Comparison of ENCODE assay signal across 8 mouse cellular contexts in the genomic region with DNA sequence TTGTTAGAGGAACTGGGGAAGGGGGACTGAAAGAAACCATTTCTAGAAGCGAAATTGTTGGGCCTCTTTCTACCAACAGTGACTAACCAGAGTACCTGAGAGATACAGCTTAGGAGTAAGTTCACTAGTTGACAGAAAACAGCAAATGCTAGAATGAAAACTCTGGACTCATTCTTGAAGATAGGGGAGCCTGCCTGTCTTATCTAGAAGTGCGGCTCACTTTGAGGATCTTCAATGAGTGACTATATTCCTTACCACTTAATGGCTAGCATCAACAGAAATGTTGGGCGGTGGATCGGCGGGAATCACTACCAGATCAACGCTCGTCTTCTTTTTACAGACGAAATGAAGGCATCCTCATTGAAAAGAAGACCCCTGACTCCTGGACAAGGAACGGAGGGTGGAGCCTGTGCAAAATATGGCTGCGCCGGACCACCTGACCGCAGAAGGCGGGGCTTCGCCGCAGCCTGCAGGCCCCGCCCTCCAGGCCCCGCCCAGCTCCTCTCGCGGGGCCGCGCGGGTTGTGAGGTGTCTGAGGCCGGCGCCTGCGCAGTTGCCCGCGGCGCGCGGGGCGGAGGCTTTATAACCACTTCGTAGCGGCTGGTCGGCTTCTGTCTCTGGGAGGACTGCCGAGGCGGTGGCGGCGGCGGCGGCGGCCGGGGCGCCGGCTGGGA. TPM values are rescaled to one million over a fixed set of nuclear protein-coding genes. Genes with fewer than 3 reads are reported as not detected.
DNase-seq lines count a peak whose midpoint lies in the region; ATAC-seq lines count a peak whose summit lies in the region.

No protein-coding gene starts in this region.

- no peaks in the 10 kb centered on the region; the same call in 1 of the 2 replicates for H3K36me3 ChIP-seq in forebrain, embryonic 10.5 days (replicated peaks)
- H3K36me3 ChIP-seq in heart, embryonic 16.5 days (ENCODE audit: control insufficient read depth, insufficient read depth): no peaks in the 10 kb centered on the region
- no peaks in the 10 kb centered on the region for H3K36me3 ChIP-seq in liver, embryonic 15.5 days (replicated peaks)
- H3K36me3 ChIP-seq in neural tube, embryonic 12.5 days: no peaks in the 10 kb centered on the region

- peak; percentile 81 for ATAC-seq in CD4-positive, CD25-positive, alpha-beta regulatory T cell, adult 4 months
- ATAC-seq in heart, embryonic 16.5 days (replicated peaks; ENCODE audit: extremely low read depth, insufficient read depth, low FRiP score): peak; percentile 95
- ATAC-seq in liver, embryonic 15.5 days (ENCODE audit: insufficient read depth): peak; percentile 91
- peak; percentile 94 for ATAC-seq in neural tube, embryonic 12.5 days (ENCODE audit: low FRiP score, low read depth)

- peak overlapping the region; percentile 93 for H3K27ac ChIP-seq in forebrain, embryonic 10.5 days
- H3K27ac ChIP-seq in heart, embryonic 16.5 days (ENCODE audit: low read length): peak overlapping the region; percentile 87
- peak overlapping the region; percentile 91 for H3K27ac ChIP-seq in liver, embryonic 15.5 days (replicated peaks)
- H3K27ac ChIP-seq in neural tube, embryonic 12.5 days: peak overlapping the region; percentile 86

- H3K4me1 ChIP-seq in forebrain, embryonic 10.5 days: peaks cover 31% of the 10 kb centered on the region
- peaks cover 16% of the 10 kb centered on the region for H3K4me1 ChIP-seq in heart, embryonic 16.5 days (ENCODE audit: control insufficient read depth, insufficient read depth, low read length)
- H3K4me1 ChIP-seq in liver, embryonic 15.5 days (replicated peaks): peaks cover 48% of the 10 kb centered on the region
- peaks cover 13% of the 10 kb centered on the region for H3K4me1 ChIP-seq in neural tube, embryonic 12.5 days

- no peaks in the 10 kb centered on the region; the same call in 1 of the 2 replicates for H3K27me3 ChIP-seq in forebrain, embryonic 10.5 days (ENCODE audit: poor library complexity, severe bottlenecking)
- H3K27me3 ChIP-seq in heart, embryonic 16.5 days (ENCODE audit: control insufficient read depth, insufficient read depth, low read length): no peaks in the 10 kb centered on the region
- H3K27me3 ChIP-seq in liver, embryonic 15.5 days: no peaks in the 10 kb centered on the region
- H3K27me3 ChIP-seq in neural tube, embryonic 12.5 days (replicated peaks): no peaks in the 10 kb centered on the region

- H3K4me2 ChIP-seq in heart, embryonic 16.5 days (ENCODE audit: low read depth, low read length): peak overlapping the region; percentile 97
- peak overlapping the region; percentile 95 for H3K4me2 ChIP-seq in liver, embryonic 15.5 days
- peak overlapping the region; percentile 88 for H3K4me2 ChIP-seq in neural tube, embryonic 12.5 days (replicated peaks)

- peak; percentile 93 for DNase-seq in c-Kit-negative CD71-positive TER-119-positive erythroid progenitor cells, embryonic 14.5 days (ENCODE audit: low read depth, low spot score)
- peak; percentile 94 for DNase-seq in forebrain, embryonic 10.5 days (ENCODE audit: extremely low spot score, low spot score)
- DNase-seq in kidney, postnatal 36 days: peak; percentile 96 to 99
- peak; percentile 84 for DNase-seq in telencephalon, adult 2 months (ENCODE audit: low read depth, low spot score)

- no peaks in the 10 kb centered on the region for H3K9me3 ChIP-seq in forebrain, embryonic 10.5 days
- no peaks in the 10 kb centered on the region for H3K9me3 ChIP-seq in heart, embryonic 16.5 days (replicated peaks; ENCODE audit: control insufficient read depth, low read length)
- no peaks in the 10 kb centered on the region for H3K9me3 ChIP-seq in liver, embryonic 15.5 days (replicated peaks)
- H3K9me3 ChIP-seq in neural tube, embryonic 12.5 days: no peaks in the 10 kb centered on the region

- peak overlapping the region; percentile 95 for H3K9ac ChIP-seq in heart, embryonic 16.5 days (ENCODE audit: low read length)
- peak overlapping the region; percentile 92 for H3K9ac ChIP-seq in liver, embryonic 15.5 days
- H3K9ac ChIP-seq in neural tube, embryonic 12.5 days: peak overlapping the region; percentile 98

- peak overlapping the region; percentile 77 for H3K4me3 ChIP-seq in forebrain, embryonic 10.5 days
- peak overlapping the region; percentile 78 for H3K4me3 ChIP-seq in heart, embryonic 16.5 days (ENCODE audit: low read length)
- peak overlapping the region; percentile 87 for H3K4me3 ChIP-seq in liver, embryonic 15.5 days (replicated peaks)
- H3K4me3 ChIP-seq in neural tube, embryonic 12.5 days: peak overlapping the region; percentile 94

- 3% methylated on average over 44 of the region's 44 CpGs for WGBS in forebrain, embryonic 10.5 days
- WGBS in heart, embryonic 16.5 days: 4% methylated on average over 35 of the region's 44 CpGs
- 2% methylated on average over 44 of the region's 44 CpGs for WGBS in liver, embryonic 15.5 days (ENCODE audit: insufficient replicate concordance)
- 4% methylated on average over 42 of the region's 44 CpGs for WGBS in neural tube, embryonic 12.5 days

RNA-seq across cellular contexts. Expression of gene Rnf19b, which starts 0.4 kb away (rescaled TPM):
- 10 to 100 TPM; 10.2 to 17.1 TPM for polyA plus RNA-seq in CD4-positive, CD25-positive, alpha-beta regulatory T cell, adult 4 months (2017; shearing (Covaris generic))
- 6.9 and 8.5 TPM in 2 replicates for polyA plus RNA-seq in forebrain, embryonic 10.5 days (2016; fragmentation: Nextera tagmentation; extraction: Ambion mirVana)
- polyA plus RNA-seq in heart, embryonic 16.5 days (2015; fragmentation: Nextera tagmentation; extraction: Ambion mirVana): 4.9 and 6.4 TPM in 2 replicates
- 4.8 and 5.5 TPM in 2 replicates for polyA plus RNA-seq in liver, embryonic 15.5 days (2015; fragmentation: Nextera tagmentation; extraction: Ambion mirVana)
- polyA plus RNA-seq in neural tube, embryonic 12.5 days (2016; fragmentation: Nextera tagmentation; extraction: Ambion mirVana): 17.2 and 17.3 TPM in 2 replicates

RNA-seq across cellular contexts. Expression of gene Tmem54, which starts 47.7 kb away (rescaled TPM):
- polyA plus RNA-seq in CD4-positive, CD25-positive, alpha-beta regulatory T cell, adult 4 months (2017; shearing (Covaris generic)): not detected
- 3.3 and 4.6 TPM in 2 replicates for polyA plus RNA-seq in forebrain, embryonic 10.5 days (2016; fragmentation: Nextera tagmentation; extraction: Ambion mirVana)
- 0.96 and 1.7 TPM in 2 replicates for polyA plus RNA-seq in heart, embryonic 16.5 days (2015; fragmentation: Nextera tagmentation; extraction: Ambion mirVana)
- polyA plus RNA-seq in liver, embryonic 15.5 days (2015; fragmentation: Nextera tagmentation; extraction: Ambion mirVana): 1.2 and 1.9 TPM in 2 replicates
- 0.68 and 0.79 TPM in 2 replicates for polyA plus RNA-seq in neural tube, embryonic 12.5 days (2016; fragmentation: Nextera tagmentation; extraction: Ambion mirVana)

Comparison
In these comparisons a context has a peak if more than half of its experiments do, and no peak if none do; other contexts are left out.
1. Peak in every context shown above with its lines: DNase-seq, ATAC-seq, H3K4me3 ChIP-seq and H3K27ac ChIP-seq.